Mouse (Mus musculus): ENCODE data around the gene Adcy10.

Adcy10 gene

DNA sequence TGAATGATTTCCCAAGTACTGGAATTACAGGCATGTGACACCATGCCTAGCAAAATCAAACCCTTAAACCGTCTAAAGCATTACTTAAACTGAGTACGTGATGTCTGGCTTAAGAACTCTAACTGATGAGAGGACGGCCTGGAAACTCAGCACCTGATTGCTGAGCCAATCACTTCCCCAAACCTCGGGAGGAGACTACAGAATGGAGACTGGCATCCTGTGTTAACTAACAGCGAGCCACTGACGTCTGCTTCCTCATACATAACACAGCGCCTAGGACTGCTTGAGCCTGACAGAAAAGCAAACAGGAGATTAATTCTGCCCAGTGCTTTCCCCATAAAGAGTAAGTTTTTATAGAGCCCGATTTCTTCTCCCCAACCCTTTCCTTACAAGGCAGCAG, 119.2 kb downstream of the Adcy10 start:
- DNase-seq (ENCODE audit: low spot score) = no peak

DNA sequence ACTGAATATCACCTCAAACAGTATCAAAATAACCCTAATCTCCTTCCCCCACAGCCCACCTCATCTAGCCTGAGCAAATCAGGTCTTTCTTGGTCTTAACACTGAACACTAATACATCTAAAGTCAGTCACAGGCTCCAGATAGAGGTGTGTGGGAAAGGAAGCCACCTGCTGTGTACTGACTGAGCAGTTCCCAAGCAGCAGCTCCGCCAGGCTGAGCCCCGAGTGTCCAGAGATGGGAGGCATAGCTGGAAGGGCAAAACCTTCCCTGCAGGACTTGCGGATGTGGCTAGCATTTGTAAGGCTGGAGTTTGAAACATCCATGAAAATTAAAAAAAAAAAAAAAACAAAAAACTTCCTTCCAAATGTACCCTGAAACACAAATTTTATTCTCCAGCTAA, 120.1 kb downstream of the Adcy10 start:
- DNase-seq (ENCODE audit: low spot score) = no peak

DNA sequence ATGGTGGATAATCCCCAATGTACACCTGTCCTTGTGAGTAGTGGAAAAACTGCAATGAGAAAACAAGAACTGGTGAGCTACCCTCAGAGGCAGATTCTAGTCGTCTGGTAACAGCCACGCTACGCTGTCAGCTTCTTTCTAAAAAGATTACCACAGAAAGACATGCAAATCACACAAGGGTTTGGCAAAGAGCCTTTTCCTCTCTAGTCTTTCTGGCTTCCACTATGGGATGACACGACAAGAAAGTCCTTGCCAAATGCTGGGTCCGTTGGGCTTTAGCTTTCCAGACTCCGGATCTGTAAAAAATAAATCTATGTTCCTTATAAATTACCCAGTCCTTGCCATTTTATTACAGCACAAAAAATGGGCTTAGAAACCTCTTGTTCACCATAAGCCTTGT, 120.8 kb downstream of the Adcy10 start:
- DNase-seq (ENCODE audit: low spot score) = no peak

DNA sequence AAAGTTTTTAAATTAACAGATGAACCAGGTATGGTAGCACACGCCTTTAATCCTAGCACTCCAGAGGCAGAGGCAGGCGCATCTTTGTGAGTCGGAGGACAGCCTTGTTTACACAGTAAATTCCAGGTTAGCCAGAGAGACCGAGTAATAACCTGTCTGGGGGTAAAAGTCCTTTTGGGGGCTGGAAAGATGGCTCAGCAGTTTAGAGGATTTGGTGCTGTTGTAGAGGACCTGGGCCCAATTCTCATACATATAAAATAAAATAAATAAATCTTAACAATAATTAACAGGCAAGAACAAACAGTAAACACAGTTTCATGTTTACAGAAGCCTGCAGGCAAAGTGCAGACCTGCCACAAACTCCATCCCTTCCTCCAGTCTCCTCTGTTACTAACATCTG, 123.9 kb downstream of the Adcy10 start:
- no peak for DNase-seq (ENCODE audit: low spot score)

DNA sequence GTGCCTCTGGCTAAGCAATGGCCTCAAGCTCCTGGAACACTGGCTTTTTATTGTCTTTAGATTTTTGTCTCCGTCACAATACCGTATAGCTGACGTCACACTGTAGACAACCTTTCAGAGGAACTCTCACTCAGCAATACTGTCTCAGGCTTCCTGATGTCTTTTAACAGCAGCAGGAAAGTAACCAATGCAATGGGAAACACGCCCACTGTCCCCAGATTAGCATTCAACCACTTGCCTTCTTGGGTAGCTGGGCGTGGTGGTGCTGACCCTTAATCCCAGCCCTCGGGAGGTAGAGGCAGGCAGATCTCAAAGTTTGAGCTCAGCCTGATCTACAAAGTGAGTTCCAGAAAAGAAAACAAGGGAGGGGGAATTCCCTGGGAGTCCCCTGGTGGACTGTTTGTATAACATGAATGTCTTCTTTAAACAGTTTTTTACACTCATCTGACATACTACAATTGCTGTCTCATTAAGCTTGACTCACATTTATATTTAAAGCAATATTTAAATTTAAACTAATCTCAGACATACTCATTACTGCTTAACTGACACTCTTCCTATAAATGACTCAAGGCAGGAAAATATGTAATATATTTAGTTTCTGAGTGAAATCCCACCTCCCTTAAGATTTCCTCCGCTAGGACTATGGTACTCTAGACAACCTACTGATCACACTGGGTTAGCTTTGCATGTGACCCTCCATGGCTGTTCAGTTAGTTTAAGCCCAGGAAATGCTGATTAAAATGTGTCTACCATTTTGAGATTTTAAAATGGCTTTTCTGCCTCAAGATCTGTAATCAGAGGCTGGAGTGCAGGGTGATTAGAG, 124.7 kb downstream of the Adcy10 start:
- DNase-seq (ENCODE audit: low spot score) = no peak

DNA sequence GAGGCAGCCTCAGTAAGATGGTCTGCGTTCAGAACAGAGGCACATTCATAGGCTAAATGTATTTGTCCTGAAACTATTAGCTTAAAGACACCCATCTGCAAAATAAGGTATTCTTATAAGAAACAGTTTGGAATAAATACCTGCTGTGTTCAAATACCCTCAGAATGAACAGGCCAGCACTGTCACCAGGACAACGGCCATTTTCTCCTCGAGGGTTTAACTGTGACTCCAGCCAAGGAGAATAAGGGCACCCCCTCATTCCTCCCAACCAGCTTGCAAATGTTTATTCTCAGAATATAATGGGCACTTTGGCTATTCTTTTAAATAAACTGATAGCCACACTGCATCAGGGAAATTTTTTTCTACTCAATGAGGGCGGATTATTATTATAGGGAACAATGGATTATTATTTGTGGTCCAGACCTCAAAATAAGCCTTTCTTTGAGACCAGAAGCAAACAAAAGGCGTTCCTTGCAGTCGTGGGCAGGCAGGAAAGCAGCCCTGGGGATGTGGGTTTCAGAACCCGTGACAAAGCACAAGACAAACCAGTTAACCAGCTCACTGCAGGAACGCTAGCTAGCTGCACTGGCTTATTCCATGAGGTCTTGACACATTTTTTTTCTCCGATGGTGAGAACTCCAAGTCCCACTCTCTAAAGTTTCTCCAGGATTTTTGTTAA, 125.5 kb downstream of the Adcy10 start:
- DNase-seq (ENCODE audit: low spot score) = peak; percentile 32

DNA sequence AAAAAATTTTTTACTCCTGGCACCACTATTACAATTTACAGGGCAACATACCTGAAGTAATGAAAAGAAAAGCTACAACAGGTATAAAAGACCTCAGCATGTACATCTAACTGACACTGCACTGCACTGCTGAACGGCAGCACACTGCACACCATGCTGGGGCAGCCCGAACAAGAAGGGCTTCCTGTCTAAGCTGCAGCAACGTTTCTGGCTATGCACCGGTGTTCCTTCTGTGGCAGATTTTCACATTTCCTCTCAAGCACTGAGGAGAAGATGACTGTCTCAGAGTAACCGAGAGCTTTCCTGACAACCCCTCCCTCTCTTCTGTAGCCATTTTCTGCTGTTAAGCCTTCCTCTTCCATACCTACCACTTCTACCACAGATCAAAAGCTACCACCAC, 127.7 kb downstream of the Adcy10 start:
- DNase-seq (ENCODE audit: low spot score) = no peak

DNA sequence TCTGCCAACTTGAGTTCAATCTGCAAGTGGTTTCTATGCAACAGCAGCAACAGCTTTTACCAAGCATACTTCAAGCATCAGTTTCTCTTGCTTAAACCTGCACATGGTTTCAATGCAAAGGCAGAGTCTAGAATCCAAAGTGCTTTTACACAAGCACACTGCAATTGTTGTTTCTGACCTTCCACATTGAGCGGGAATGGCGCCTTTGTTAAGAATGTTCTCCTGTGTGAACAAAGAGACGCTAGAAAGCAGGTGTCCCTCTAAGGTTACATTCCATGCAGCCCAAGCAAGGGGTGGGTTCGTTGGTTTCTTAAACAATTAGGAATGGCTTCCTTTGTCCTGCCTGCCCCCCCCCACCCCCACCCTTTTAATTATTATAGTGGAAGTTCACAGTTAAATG, 128.9 kb downstream of the Adcy10 start:
- DNase-seq (ENCODE audit: low spot score) = no peak

DNA sequence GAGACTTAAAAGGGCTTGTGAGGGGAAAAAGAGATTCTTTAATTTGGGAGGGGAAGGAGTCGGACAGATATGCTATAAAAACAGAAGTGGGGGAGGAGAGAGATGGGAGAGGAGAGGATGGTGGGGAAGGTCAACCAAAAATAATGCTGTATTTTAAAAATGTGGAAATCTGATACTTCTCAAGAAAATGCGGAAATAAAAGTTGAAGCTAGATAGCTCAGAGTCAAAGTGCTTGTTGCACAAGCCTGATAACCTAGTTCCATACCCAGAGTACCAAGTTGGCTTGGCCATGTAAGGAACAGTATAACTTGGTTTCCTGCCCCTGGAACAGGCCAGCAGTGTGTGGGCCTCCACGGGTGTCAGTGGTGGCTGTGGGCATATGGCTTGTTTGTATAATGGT, 129.8 kb downstream of the Adcy10 start:
- DNase-seq (ENCODE audit: low spot score) = no peak

DNA sequence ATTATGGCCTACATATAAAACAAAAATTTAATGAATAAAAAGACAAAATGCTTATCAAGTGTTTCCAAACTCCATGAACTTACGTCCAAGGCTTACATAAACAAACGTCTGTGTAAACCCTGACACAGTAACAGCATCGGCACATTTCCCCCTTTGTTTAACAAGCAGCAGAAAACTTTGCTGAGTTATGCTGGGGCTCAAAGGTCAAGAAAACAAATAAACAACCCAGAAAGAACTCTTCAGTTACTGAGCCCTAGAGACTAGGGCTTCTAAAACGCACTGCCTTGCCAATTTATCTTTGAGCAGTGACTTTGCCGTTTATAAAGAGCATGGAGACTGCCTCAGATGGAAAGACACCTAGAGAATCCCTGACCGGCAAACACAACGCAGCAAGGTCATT, 131.7 kb downstream of the Adcy10 start:
- no peak for DNase-seq (ENCODE audit: low spot score)

DNA sequence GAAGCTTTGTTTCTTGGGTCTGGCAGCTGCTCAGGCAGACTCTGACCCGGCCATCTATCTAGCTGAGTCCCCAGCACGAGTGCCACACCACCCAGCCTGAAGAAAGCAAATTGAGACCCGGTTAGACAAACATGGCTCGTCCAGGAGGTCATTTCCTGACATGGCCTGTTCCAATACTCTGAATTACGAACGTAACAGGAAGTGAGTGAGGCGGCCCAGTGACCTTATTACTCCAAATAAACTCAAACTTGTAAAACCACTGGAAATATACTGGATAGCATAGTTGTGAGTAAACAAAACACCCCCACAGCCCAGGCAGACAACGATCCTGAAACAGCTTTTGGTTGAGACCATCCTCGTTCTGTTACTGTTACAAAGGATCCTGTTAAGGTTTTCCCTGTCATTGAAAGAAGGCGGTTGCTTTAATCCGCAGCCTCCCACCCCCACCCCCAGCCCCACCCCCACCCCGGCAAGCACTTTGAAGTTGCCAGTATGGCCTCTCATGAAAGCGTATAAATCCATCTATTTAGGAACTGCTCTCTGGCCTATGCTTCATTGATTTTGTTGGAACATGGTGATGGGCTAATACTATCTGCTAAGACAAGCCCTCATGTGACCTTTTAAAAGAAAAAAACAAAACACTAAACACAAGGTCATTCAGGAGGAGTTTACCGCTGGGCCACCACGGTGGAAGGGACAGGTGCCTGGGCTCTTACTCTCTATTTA, 132.3 kb downstream of the Adcy10 start:
- no peak for DNase-seq (ENCODE audit: low spot score)

DNA sequence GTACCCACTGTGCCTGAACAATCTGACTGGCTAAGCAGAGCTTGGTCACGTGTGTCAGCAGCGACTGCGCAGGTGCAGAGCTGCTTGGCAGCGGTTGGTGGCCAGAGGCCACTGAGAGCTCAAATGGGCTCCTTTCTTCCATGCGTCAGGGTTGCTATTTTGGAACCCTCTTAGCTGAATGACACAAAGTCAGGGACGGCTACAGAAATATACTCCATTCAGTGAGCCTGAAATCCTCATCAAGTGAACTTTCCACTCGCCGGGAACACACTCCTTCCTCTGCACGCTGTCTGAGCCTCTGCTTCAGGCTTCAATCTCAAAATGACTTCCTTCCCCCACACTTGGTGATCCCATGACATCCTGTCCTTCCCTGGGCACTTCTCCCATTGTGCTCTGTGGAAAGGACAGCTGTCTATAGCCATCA, 133.2 kb downstream of the Adcy10 start:
- no peak for DNase-seq (ENCODE audit: low spot score)

DNA sequence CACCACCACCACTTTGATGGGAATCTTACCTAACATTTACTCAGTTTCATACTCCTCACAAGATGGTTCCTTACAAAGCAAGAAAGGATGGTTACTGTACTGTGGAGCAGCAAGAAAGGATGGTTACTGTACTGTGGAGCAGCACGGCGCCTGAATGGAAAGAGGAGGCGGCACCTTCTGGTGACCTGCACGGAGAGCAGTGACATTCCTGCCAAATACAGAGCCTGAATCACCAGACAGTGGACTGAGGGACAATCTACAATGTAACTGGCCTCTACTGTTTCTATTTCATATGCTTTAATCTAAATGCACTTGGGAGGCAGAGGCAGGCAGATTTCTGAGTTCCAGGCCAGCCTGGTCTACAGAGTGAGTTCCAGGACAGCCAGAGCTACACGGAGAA, 140.1 kb downstream of the Adcy10 start:
- DNase-seq (ENCODE audit: low spot score) = no peak

DNA sequence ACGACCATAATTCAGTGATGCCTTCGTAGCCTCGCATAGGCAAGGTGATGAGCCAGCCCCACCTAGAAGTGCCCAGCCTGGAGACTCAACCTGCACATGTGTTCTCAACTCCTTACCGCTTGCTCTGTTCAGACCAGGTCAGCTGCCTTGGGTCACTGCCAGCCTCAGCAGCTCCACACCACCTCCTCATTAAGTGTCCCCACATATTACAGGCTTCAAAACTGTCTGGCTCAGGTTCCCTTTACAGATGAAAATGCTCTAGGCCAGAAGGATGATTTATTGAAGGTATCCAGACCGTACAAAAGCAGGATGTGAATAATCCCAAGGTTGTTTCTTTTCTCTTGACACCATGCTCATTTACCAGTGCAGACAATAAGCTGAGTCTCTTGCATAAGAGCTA, 140.9 kb downstream of the Adcy10 start:
- no peak for DNase-seq (ENCODE audit: low spot score)
